Mouse (Mus musculus) ZHBTc4 (cell line): ENCODE data around the gene Crispld2.
A peak's percentile ranks its signal among the peaks of the same experiment; 100 is the strongest.

Experiments
- DNase-seq: peaks from one replicate; pipeline ENCODE4 v3.0.0-alpha.2; 2011; ENCODE audit warnings: low read depth, low spot score

The Crispld2 gene

GRCm38 (mm10) chr8:119992249-119992648, at the start of gene Crispld2:
Gene Crispld2, plus strand, starts transcription at chr8:119992438.
- DNase-seq = peak; percentile 91

DNA sequence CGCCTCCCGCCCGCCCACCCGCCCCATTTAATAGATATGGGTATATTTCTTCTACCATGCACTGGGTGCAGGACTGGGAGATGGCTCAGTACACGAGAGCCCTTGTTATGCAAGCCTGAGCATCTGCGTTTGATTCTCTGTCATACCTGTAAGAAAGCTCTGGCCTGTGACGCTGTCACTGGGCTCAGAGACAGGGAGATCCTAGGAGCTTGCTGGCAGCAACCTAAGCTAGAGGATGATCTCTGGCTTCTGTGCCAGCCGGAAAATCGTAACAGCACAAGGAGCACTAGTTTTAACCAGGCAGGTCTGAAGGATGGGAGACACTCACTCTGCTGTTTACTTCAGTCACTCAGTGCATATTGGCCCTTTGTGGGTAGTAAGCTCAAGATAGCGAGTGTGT, 48.6 kb upstream of the Crispld2 start:
- DNase-seq = no peak

GRCm38 (mm10) chr8:119944096-119944811, 48.0 kb upstream of the Crispld2 start:
- DNase-seq = peak; percentile 84

DNA sequence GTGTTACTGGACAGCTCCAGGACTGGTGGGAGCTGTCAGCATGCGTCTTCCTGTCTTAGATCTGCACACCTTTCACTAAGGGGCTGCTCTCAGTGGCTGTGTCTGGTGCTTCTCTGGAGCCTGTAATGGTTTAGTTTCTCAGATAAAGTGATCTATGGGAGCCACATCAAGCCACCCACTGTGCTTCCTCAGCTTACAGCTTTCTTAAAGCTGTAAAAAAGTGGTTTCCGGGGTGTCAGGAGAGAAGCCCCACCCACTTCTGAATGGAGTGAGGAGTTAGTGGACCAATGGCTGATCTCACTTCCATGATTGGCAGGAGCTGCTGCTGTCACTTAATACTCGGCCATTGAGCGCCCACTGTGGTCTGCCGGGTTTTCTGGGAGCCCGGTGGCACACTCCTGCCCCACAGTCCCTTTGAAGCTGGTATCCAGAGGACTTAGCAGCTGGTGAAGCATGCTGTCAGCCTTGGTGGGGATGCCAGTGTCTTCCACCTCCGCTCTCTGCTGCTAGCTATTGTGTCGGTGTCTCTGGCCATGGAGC, 45.8 kb upstream of the Crispld2 start:
- DNase-seq = peak; percentile 36

DNA sequence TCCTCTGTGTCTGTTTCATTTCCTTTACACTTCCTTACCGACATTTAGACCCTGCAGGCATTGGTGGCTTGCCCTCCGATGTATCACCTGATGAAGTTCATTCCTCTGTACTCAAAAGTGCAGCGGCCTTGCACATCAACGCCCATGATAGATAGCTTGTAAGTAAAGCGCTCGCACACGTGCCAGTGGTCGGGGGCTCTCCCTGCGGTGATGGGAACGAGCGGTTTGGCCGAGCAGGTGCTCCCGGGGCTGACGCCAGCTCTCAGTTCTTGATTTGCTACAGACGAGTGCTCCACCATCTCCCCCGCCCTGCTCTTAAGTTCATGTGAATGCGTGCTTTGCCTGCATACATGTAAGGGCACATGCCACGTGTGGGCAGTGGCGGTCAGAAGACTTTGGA, 44.6 kb upstream of the Crispld2 start:
- no peak for DNase-seq

DNA sequence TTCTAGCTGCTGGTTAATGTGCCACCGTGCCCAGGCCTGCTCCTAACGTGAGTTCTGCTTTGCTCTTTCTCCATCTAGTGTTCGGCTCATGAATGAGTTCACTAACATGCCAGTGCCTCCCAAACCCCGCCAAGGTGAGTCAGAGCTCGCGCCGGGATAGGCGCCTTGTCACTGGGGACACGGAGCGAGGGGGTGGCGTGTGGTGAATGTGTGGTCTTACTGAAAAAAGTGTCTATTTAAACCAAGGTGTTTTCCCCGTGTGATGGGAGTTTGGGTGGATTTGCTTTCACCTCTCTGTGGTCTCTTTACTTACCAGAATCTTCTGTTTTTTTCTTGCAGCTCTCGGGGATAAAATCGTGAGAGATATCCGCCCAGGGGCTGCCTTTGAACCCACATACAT, 43.9 kb upstream of the Crispld2 start:
- DNase-seq = no peak

GRCm38 (mm10) chr8:119952282-119952681, 40.0 kb upstream of the Crispld2 start:
- no peak for DNase-seq

DNA sequence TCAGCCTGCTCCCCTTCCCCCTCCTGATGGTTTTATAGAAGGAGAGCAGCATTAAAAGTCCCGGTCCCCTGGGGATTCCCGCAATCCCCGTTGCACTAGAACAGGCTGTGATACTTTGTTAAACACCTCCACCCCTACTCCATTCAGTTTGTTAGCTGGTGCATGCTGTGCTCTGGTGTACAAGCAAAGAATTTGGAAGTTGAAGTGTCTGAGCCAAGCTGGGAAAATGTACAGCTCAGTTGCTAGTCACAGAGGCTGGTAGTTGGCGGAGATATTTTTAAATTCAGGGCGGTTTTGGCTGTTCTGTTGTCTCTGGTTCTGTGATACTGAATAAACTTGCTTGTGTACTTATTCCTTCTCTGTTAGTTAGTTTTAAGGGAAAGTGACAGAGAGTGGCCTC, 39.5 kb upstream of the Crispld2 start:
- DNase-seq = no peak

DNA sequence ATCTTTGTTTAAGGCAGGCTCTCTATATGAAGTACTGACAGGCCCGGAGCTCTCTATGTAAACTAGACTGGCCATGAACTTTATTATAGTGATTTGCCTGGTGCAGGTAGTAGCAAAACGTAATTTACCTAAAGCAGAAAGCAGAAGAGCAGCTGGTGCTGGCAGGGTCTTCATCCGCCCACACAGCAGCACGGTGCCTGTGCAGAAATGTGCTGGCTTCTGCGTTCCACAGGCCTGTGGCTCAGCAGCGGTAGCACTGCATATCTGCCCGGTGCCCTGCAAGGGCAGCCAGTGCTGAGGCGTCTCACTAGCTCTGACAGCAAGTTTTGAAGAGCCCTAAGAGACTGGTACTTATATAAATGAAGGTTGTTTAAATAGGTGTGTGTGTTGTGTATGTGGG, 36.9 kb upstream of the Crispld2 start:
- no peak for DNase-seq

GRCm38 (mm10) chr8:119958076-119958475, 34.2 kb upstream of the Crispld2 start:
- no peak for DNase-seq

- peak; percentile 48 for DNase-seq
These were observed 31.6 kb upstream of the Crispld2 start for GRCm38 (mm10) chr8:119960531-119961104.

GRCm38 (mm10) chr8:119964859-119965258, 27.4 kb upstream of the Crispld2 start:
- DNase-seq = no peak

- peak; percentile 46 for DNase-seq
These were observed 24.8 kb upstream of the Crispld2 start for GRCm38 (mm10) chr8:119967435-119967834.

- no peak for DNase-seq
These were observed 22.1 kb upstream of the Crispld2 start for GRCm38 (mm10) chr8:119970169-119970568.

- no peak for DNase-seq
These were observed 19.7 kb upstream of the Crispld2 start for GRCm38 (mm10) chr8:119972558-119972957.

DNA sequence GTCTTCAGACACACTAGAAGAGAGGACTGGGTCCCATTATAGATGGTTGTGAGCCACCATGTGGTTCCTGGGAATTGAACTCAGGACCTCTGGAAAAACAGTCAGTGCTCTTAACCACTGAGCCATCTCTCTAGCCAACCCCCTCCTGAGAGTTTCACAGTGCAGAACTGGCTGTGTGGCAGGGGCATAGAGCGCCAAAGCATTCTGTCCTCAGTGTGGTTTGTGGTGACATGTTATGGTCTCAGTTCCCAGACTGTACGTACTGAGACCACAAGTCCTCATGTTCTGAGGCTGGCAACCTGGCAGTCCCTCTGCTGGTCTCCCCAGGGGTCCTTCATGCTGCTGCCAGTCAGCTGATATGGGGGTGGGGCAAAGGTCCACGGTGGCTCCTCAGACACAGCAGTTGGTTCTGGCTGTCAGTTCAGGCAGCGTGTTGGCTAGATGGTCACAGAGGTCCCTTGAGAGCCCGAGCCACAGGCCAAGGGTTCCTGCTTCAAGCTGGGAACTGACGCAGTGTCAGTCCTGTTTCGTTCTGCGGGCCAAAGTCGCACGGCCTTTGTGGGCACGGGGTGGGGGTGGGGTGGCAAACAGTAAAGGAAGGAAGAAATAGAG, 13.4 kb upstream of the Crispld2 start:
- DNase-seq = no peak

GRCm38 (mm10) chr8:119981253-119981652, 11.0 kb upstream of the Crispld2 start:
- no peak for DNase-seq

GRCm38 (mm10) chr8:119984085-119984484, 8.2 kb upstream of the Crispld2 start:
- DNase-seq = peak; percentile 35

- no peak for DNase-seq
These were observed 6.1 kb upstream of the Crispld2 start for GRCm38 (mm10) chr8:119986174-119986573.

DNA sequence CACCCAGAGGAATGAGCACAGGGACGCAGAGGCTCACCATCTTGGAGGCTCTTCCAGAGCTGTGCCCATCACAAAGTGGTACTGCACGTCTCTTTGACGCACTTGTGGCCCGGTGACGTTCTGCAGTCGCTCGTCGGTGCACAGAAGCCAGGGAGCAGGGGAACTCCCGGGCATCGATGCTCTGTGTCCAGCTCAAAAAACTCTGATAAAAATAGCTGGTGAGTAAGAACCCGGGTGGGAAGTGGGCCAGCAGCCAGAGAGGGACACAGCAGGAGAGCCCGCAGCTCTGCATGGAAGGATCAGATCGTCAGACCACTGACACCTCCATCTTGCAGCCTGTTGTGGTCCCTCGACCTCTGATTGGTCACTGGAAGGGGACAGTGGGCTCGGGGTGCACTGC, 4.2 kb upstream of the Crispld2 start:
- DNase-seq = no peak

GRCm38 (mm10) chr8:119994114-119994513, 1.9 kb downstream of the Crispld2 start:
- no peak for DNase-seq

GRCm38 (mm10) chr8:119994556-119994955, 2.3 kb downstream of the Crispld2 start:
- no peak for DNase-seq

DNA sequence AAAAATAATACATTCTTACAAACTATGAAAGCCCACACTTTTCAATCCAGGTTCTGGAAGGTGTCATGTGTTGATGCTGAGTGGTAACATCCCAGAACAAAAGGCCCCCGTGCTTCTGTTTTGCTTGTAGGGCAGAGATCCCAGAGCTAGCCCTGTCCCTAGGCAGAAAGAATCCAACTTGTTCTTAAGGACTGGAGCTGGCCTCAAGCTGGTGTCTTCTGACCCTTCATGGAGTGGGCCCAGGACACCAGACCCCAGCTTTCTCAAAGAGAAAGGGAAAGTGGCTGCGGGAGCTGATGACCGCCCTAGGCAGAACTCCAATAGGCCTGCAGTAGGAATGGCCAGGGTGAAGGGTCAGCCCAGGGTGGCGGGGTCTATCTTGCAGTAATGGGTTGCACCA, 5.0 kb downstream of the Crispld2 start:
- DNase-seq = no peak
